Mouse (Mus musculus) heart, postnatal 0 days (tissue): ENCODE measurements around the gene Pcbp3.

ENCODE experiments used
- CTCF ChIP-seq: IDR thresholded peaks from 2 replicates; pipeline ENCODE4 v1.5.1; 2016; ENCODE audit warnings: antibody characterized with exemption, control low read depth, low read depth
- EP300 ChIP-seq: IDR thresholded peaks from 2 replicates; pipeline ENCODE4 v1.6.1; 2016; ENCODE audit warnings: antibody characterized with exemption, low read depth

- no peak for TF ChIP-seq EP300
- no peak for TF ChIP-seq CTCF
Observed at GRCm38 (mm10) chr10:76941038-76941437, 20.6 kb downstream of the Pcbp3 start.
